Mouse (Mus musculus): ENCODE measurements at regions not wholly inside any gene's neighbourhood (a gene's known extent, or its start where the extent isn't known, plus 50 kb on each side); places are given as distances from the start of the nearest gene placed in this dataset.

DNA sequence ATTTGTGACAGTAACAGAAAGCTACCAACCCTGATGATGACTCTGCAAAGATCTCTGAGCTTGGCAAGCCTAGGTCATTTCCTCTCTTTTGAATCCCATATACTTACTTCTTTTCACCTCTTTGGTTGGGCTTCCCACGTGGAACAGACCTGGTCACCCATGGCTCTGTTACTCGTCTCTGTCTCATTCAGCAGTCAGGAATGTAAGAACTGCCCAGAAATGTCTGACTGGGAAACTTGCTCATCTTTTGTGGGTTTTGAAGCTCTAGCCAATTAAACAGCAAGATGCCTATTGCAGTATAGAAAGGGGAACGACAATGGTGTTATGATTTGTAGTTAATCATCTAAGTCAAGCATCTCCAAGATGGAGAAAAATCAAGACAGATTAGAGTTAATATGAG, 136.2 kb upstream of the Tgfbr2 start:
- Histone ChIP-seq H3K4me3 (ENCODE audit: insufficient read depth, low read length) (no peak overlapping the region), H3K27ac (ENCODE audit: insufficient read depth, low read length) (peak overlapping the region; percentile 9; the same call in 1 of the 2 replicates), H3K4me1 (ENCODE audit: control insufficient read depth, insufficient read depth, low read length) (0 out of 2 replicates have a peak, but pooled peaks cover 2% of the 10 kb centered on the region)
- TF ChIP-seq POLR2A (IDR thresholded peaks at IDR 0.05; ENCODE audit: low read depth, low read length) (no peak), CTCF (IDR thresholded peaks at IDR 0.05; ENCODE audit: borderline replicate concordance, insufficient read depth, low read length) (no peak)

DNA sequence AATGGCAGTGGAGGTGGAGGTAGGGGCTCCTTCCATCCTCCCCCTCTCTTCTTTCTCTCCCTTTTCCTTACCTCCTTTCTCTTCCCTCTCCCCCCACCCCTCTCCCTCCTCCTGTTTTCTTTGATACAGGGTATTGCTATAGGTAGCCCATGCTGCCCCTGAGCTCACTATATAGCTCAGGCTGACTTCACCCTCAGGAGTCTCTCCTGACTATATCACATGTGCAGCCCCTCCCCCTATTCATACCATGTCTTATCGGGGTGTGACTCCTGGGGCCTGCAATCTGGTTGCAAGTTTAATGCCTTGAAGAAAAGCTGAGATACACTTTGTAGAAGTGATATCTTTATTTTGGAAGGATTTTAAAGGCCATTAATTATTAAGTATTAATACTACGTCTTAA, 126.4 kb upstream of the Tgfbr2 start:
- Histone ChIP-seq H3K4me3 (ENCODE audit: insufficient read depth, low read length) (no peak overlapping the region), H3K4me1 (ENCODE audit: control insufficient read depth, insufficient read depth, low read length) (no peaks in the 10 kb centered on the region), H3K27ac (ENCODE audit: insufficient read depth, low read length) (no peak overlapping the region)
- TF ChIP-seq CTCF (IDR thresholded peaks at IDR 0.05; ENCODE audit: borderline replicate concordance, insufficient read depth, low read length): no peak
- no peak for TF ChIP-seq POLR2A (IDR thresholded peaks at IDR 0.05; ENCODE audit: low read depth, low read length)

DNA sequence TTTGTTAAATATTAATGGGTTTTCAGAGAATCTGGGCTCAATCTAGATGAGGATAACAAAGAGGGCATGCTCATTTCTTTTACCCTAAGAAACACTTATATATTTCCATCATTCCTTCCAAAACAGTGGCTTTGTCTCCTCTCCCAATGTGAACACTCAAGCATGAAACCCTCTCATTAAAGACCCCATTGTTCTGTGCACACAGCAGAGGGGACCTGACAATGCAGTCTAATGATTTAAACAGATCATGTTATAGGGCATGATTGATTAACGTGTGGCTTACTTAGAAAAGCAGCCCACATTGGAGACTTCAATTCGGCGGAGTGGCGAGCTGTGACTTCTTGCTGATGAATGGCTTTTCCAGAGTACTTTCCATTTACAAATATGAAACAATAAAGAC, 123.6 kb upstream of the Tgfbr2 start:
- TF ChIP-seq POLR2A (IDR thresholded peaks at IDR 0.05; ENCODE audit: low read depth, low read length) (no peak), CTCF (IDR thresholded peaks at IDR 0.05; ENCODE audit: borderline replicate concordance, insufficient read depth, low read length) (no peak)
- no peak overlapping the region for H3K27ac ChIP-seq (ENCODE audit: insufficient read depth, low read length)

DNA sequence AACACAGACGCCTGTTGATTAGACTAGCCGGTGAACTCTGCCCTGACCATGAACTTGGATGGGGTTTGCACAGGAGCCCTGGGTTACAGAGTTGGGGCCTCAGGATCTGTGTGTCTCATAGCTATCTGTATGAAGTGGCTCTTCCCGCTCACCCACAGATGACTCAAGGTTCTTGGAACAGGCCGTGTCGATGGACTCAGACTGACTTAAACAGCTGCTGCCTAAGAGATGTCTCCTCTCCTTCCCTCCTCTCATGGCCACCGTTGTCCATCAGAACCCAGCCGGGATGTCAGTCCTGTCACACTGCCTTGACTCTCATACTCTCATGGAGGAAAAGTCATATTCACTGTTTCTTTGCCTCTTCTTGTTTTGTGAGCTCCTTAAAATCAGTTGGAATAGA, 121.2 kb upstream of the Tgfbr2 start:
- TF ChIP-seq CTCF (IDR thresholded peaks at IDR 0.05; ENCODE audit: borderline replicate concordance, insufficient read depth, low read length): no peak
- TF ChIP-seq POLR2A (IDR thresholded peaks at IDR 0.05; ENCODE audit: low read depth, low read length): no peak
- H3K4me3 ChIP-seq (ENCODE audit: insufficient read depth, low read length): no peak overlapping the region
- peaks cover 3% of the 10 kb centered on the region; the same call in 1 of the 2 replicates for H3K4me1 ChIP-seq (ENCODE audit: control insufficient read depth, insufficient read depth, low read length)
- H3K27ac ChIP-seq (ENCODE audit: insufficient read depth, low read length): no peak overlapping the region

More for the DNA sequence above, 123.6 kb upstream of the Tgfbr2 start:
- Histone ChIP-seq H3K4me1 (ENCODE audit: control insufficient read depth, insufficient read depth, low read length) (no peaks in the 10 kb centered on the region), H3K4me3 (ENCODE audit: insufficient read depth, low read length) (no peak overlapping the region)

DNA sequence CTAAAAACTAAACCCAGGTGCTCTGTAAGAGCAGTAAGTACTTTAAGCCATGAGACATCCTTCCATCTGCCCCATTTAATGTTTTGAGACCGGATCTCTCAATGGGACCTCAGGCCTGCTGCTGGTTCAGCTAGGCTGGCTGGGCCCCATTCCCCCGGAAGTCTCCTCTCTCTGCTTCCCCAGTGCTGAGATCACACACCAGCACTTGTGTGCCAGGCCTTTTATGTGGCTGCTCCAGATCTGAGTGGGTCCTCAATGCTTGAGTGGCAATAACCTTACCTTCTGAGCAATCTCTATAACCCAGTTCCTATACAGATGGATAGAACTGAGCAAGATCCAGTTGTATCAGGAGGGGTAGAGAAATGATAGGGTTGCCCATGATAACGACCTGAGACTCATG, 118.9 kb upstream of the Tgfbr2 start:
- Histone ChIP-seq H3K4me3 (ENCODE audit: insufficient read depth, low read length) (no peak overlapping the region), H3K27ac (ENCODE audit: insufficient read depth, low read length) (no peak overlapping the region), H3K4me1 (ENCODE audit: control insufficient read depth, insufficient read depth, low read length) (peaks cover 3% of the 10 kb centered on the region; the same call in 1 of the 2 replicates)
- TF ChIP-seq CTCF (IDR thresholded peaks at IDR 0.05; ENCODE audit: borderline replicate concordance, insufficient read depth, low read length): no peak
- no peak for TF ChIP-seq POLR2A (IDR thresholded peaks at IDR 0.05; ENCODE audit: low read depth, low read length)

DNA sequence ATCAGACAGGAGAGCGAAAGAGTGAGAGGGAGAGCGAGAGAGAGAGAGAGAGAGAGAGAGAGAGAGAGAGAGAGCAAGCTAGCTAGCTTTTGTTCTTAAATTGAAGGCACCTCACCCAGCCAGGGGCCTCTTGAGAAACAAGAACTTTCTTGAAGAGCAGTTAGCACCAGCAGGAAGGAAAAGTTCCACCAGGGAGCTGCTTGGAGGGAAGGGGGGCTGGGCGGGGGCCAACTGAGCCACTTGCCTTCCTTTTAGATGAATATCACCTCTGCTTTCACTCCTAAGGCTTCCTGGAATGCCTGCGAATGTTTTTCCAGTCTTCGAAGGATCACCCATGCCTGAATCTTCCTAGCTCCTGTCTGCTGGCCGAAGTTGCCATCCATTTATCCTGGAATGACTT, 118.0 kb upstream of the Tgfbr2 start:
- H3K27ac ChIP-seq (ENCODE audit: insufficient read depth, low read length): no peak overlapping the region
- H3K4me1 ChIP-seq (ENCODE audit: control insufficient read depth, insufficient read depth, low read length): peaks cover 3% of the 10 kb centered on the region; the same call in 1 of the 2 replicates
- H3K4me3 ChIP-seq (ENCODE audit: insufficient read depth, low read length): no peak overlapping the region
- TF ChIP-seq POLR2A (IDR thresholded peaks at IDR 0.05; ENCODE audit: low read depth, low read length) (no peak), CTCF (IDR thresholded peaks at IDR 0.05; ENCODE audit: borderline replicate concordance, insufficient read depth, low read length) (no peak)

DNA sequence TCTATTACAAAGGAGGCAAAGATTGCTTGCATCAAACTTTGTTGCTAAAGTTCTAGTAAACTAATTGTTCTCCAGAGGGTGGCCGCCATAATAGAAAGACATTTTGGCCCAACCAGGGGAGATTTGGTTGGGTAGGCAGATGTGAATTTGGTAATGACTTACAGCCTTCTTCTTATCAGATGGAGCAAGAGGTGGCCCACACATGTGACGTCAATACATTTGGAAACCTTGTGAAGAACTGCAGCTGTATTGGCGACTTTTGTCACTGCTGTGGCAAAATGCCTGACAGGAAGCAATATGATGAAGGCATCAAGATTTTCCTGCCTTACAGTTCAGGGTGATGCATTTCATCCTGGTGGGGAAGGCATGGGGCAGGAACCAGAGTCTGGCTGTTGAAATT, 116.5 kb upstream of the Tgfbr2 start:
- H3K4me3 ChIP-seq (ENCODE audit: insufficient read depth, low read length): no peak overlapping the region
- H3K27ac ChIP-seq (ENCODE audit: insufficient read depth, low read length): no peak overlapping the region
- peaks cover 3% of the 10 kb centered on the region; the same call in 1 of the 2 replicates for H3K4me1 ChIP-seq (ENCODE audit: control insufficient read depth, insufficient read depth, low read length)
- no peak for TF ChIP-seq POLR2A (IDR thresholded peaks at IDR 0.05; ENCODE audit: low read depth, low read length)
- TF ChIP-seq CTCF (IDR thresholded peaks at IDR 0.05; ENCODE audit: borderline replicate concordance, insufficient read depth, low read length): no peak

DNA sequence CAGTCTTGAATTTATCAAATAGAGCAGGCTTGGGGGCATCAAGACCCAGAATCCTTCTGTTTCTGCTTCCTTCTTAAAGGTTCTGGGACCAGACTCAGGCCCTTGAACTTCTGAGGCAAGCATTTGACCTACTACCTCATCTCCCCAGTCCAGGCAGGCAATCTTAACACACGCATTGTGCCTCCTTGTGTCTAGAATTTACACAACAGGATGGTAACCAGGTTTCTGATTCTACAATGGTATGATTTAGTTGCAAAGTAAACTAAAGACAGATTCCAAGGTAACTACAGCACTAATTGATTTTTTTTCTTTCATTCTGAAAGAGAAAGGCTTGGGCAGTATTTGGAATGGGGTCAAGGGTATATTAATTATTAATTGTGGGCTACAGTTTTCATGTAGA, 115.7 kb upstream of the Tgfbr2 start:
- H3K4me3 ChIP-seq (ENCODE audit: insufficient read depth, low read length): no peak overlapping the region
- no peak overlapping the region for H3K27ac ChIP-seq (ENCODE audit: insufficient read depth, low read length)
- H3K4me1 ChIP-seq (ENCODE audit: control insufficient read depth, insufficient read depth, low read length): peaks cover 3% of the 10 kb centered on the region; the same call in 1 of the 2 replicates
- TF ChIP-seq POLR2A (IDR thresholded peaks at IDR 0.05; ENCODE audit: low read depth, low read length) (no peak), CTCF (IDR thresholded peaks at IDR 0.05; ENCODE audit: borderline replicate concordance, insufficient read depth, low read length) (no peak)

DNA sequence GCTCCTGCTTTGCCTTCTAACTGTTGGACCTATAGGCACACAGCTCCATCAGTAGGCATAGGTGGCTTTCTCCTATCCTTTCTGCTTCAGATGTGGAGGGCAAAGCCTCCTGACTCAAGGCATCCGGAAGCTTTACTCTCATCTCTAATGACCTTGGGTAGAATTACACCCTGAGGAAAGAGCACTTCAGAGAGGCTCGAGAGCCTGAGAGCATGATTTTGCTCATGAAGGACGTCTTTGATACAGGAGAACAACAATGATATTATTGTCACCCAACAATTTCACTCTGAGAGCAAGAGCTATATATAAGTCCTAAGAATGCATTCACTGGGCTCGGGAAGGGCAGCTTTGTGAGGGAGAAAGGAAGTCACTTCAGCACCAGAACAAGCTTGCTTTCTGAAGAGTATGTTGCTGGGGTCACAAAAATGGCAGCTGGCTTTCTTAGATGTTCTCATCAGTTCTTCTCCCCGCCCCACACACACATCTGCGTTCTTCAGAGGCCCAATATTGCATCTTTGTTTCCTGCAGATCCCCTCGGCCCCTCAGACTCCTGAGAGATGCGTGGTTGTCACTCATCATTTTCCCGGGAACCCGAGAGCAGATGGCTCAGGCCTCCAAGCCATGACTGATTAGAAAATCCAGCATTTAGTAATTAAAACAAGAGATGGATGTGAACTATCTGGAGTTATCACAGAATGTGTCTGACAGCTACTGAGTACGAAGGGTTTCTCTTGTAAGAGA, 110.7 kb upstream of the Tgfbr2 start:
- no peak for TF ChIP-seq CTCF (IDR thresholded peaks at IDR 0.05; ENCODE audit: borderline replicate concordance, insufficient read depth, low read length)
- no peak for TF ChIP-seq POLR2A (IDR thresholded peaks at IDR 0.05; ENCODE audit: low read depth, low read length)
- H3K27ac ChIP-seq (ENCODE audit: insufficient read depth, low read length): no peak overlapping the region

DNA sequence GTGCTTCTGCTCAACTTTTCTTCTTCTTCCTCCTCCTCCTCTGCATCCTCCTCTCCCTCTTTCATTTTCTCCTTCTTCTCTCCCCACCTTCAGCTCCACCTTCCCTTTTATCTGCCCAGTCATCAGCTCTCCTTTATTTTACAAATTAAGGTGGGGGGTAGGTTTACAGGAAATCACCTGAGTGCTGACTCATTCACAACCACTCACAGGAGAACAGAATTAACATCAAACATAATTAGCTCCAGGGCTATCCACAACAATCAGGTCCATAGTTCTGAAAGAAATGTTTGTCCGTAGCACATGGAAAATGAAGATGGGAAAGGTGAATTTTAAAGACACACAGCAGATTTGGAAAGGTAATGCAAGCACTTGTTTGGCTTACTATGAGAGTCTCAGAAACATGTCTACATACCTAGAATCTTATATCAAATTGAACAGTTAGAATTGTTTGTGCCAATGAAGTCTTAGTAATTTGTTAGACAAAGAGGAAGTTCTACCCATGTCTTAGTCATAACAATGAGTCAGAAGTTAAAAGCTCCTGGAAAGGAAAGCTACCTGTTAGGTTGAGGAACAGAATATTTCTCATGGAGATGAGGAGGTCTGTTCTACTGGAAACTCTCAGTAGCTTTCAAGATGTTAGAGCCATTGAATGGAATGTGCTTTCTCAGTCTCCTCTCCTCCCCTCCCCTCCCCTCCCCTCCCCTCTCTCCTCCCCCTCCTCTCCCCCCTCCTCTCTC, 108.8 kb upstream of the Tgfbr2 start:
- Histone ChIP-seq H3K4me1 (ENCODE audit: control insufficient read depth, insufficient read depth, low read length) (no peaks in the 10 kb centered on the region), H3K27ac (ENCODE audit: insufficient read depth, low read length) (no peak overlapping the region), H3K4me3 (ENCODE audit: insufficient read depth, low read length) (no peak overlapping the region)
- no peak for TF ChIP-seq POLR2A (IDR thresholded peaks at IDR 0.05; ENCODE audit: low read depth, low read length)
- TF ChIP-seq CTCF (IDR thresholded peaks at IDR 0.05; ENCODE audit: borderline replicate concordance, insufficient read depth, low read length): no peak

More for the DNA sequence above, 110.7 kb upstream of the Tgfbr2 start:
- no peaks in the 10 kb centered on the region for H3K4me1 ChIP-seq (ENCODE audit: control insufficient read depth, insufficient read depth, low read length)
- no peak overlapping the region for H3K4me3 ChIP-seq (ENCODE audit: insufficient read depth, low read length)

Data from embryonic fibroblast, embryonic 13.5 days (primary cell).